22 mouse cellular contexts compared by ENCODE assay signal in the genomic region with DNA sequence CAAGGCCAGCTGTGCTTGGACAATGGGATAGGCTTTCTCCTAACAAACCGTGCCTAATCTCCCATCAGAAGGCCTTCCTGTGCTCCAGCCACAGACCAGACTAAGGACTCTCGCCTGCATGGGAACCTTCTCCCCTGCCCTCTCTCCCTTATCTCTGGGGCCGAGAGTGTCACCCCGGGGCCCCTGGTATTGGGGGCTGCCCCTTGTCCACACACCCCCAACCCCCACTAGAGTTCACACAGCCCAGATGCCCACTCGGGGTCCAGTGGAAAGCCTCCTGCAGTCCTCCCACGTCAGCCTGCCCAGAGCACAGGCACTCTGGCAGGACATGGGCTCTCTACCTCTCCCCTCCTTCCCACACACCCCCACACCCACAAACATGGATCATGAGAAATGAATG. TPM values are rescaled to one million over a fixed set of nuclear protein-coding genes. Genes with fewer than 3 reads are reported as not detected.
DNase-seq lines count a peak whose midpoint lies in the region; ATAC-seq and TF ChIP-seq lines count a peak whose summit lies in the region.
"Had no signal": no experiment of that assay in that cellular context is flagged by ENCODE, and none has a peak within 500 bp of the region (broad histone marks: within the 10 kb centered on the region; RNA-seq: fewer than 3 reads in every experiment).

No protein-coding gene starts in this region.

- 18% methylated on average over 6 of the region's 6 CpGs for WGBS in heart, embryonic 10.5 days
- WGBS in heart, postnatal 0 days, result 21% methylated on average over 6 of the region's 6 CpGs
- 41% methylated on average over 6 of the region's 6 CpGs for WGBS in midbrain, embryonic 10.5 days
- WGBS in midbrain, postnatal 0 days, result 28% methylated on average over 6 of the region's 6 CpGs
- 5% methylated on average over 6 of the region's 6 CpGs for WGBS in liver, embryonic 14.5 days (ENCODE audit: insufficient replicate concordance)

- peaks cover 28% of the 10 kb centered on the region for H3K4me1 ChIP-seq in heart, embryonic 10.5 days
- H3K4me1 ChIP-seq in heart, postnatal 0 days (ENCODE audit: control insufficient read depth, insufficient read depth), result peaks cover 6% of the 10 kb centered on the region
- H3K4me1 ChIP-seq in midbrain, embryonic 10.5 days, result peaks cover 19% of the 10 kb centered on the region
- no peaks in the 10 kb centered on the region for H3K4me1 ChIP-seq in midbrain, postnatal 0 days (ENCODE audit: insufficient read depth, low read length)
- peaks cover 10 to 16% of the 10 kb centered on the region in 2 experiments for H3K4me1 ChIP-seq in liver, embryonic 14.5 days (replicated peaks; ENCODE audit: control insufficient read depth in 2 of 2, insufficient read depth in 2 of 2, low read length in 1 of 2)

- no peak overlapping the region for H3K9ac ChIP-seq in heart, postnatal 0 days (replicated peaks; ENCODE audit: low read depth, low read length)
- no peak overlapping the region for H3K9ac ChIP-seq in midbrain, postnatal 0 days (replicated peaks; ENCODE audit: low read length, poor library complexity, severe bottlenecking)
- peak overlapping the region; percentile 38 for H3K9ac ChIP-seq in liver, embryonic 14.5 days (replicated peaks)
- H3K9ac ChIP-seq: embryonic facial prominence, embryonic 13.5 days; lung, embryonic 14.5 days had no signal

- no peak overlapping the region for H3K4me2 ChIP-seq in heart, postnatal 0 days (ENCODE audit: low read depth, low read length)
- no peak overlapping the region for H3K4me2 ChIP-seq in midbrain, postnatal 0 days (ENCODE audit: low read depth, low read length, poor library complexity, severe bottlenecking)
- H3K4me2 ChIP-seq in liver, embryonic 14.5 days (ENCODE audit: low read depth), result peak overlapping the region; percentile 25; the same call in 1 of the 2 replicates
- H3K4me2 ChIP-seq: embryonic facial prominence, embryonic 13.5 days; lung, embryonic 14.5 days had no signal

- peak overlapping the region; percentile 24 for H3K4me3 ChIP-seq in heart, embryonic 10.5 days
- H3K4me3 ChIP-seq in heart, postnatal 0 days (ENCODE audit: low read depth, low read length), result no peak overlapping the region
- H3K4me3 ChIP-seq in midbrain, embryonic 10.5 days, result peak overlapping the region; percentile 22; the same call in 1 of the 2 replicates
- H3K4me3 ChIP-seq in midbrain, postnatal 0 days (ENCODE audit: low read depth, low read length), result no peak overlapping the region
- H3K4me3 ChIP-seq in liver, embryonic 14.5 days (ENCODE audit: insufficient read depth in 1 of 2, low read depth in 2 of 2, low read length in 2 of 2), result no peak overlapping the region
- H3K4me3 ChIP-seq: embryonic facial prominence, embryonic 13.5 days; limb, embryonic 10.5 days had no signal

- DNase-seq in heart, embryonic 10.5 days (ENCODE audit: low spot score), result no peak
- DNase-seq in heart, postnatal 10 days, result no peak
- no peak for DNase-seq in heart, postnatal 0 days (ENCODE audit: low spot score)
- DNase-seq in heart, postnatal 25 days (ENCODE audit: low spot score), result no peak
- DNase-seq in midbrain, embryonic 10.5 days (ENCODE audit: low spot score), result peak; percentile 26
- DNase-seq in midbrain, postnatal 0 days (ENCODE audit: low spot score), result no peak
- DNase-seq in liver, embryonic 14.5 days (ENCODE audit: low read depth in 3 of 3, low spot score in 3 of 3), result no peak
- no peak for DNase-seq in adrenal gland, adult (ENCODE audit: inconsistent age in 2 of 2, low spot score in 1 of 2)
- DNase-seq: adrenal gland, postnatal 25 days; cerebellum, adult 11-12 months; cerebellum, postnatal 14 days; gastrocnemius, postnatal 14 days; lung, embryonic 14.5 days; lung, postnatal 36 days; right cerebral cortex, postnatal 4 days; thymus, postnatal 14 days had no signal

- H3K27me3 ChIP-seq in heart, embryonic 10.5 days (ENCODE audit: insufficient read depth, poor library complexity, severe bottlenecking), result no peaks in the 10 kb centered on the region
- H3K27me3 ChIP-seq in heart, postnatal 0 days (ENCODE audit: control insufficient read depth, insufficient read depth, low read length), result no peaks in the 10 kb centered on the region
- no peaks in the 10 kb centered on the region for H3K27me3 ChIP-seq in midbrain, embryonic 10.5 days (ENCODE audit: low read depth, poor library complexity, severe bottlenecking)
- no peaks in the 10 kb centered on the region for H3K27me3 ChIP-seq in midbrain, postnatal 0 days (ENCODE audit: insufficient read depth, low read length)
- no peaks in the 10 kb centered on the region for H3K27me3 ChIP-seq in liver, embryonic 14.5 days (ENCODE audit: control insufficient read depth, insufficient read depth, low read length)
- H3K27me3 ChIP-seq: embryonic facial prominence, embryonic 13.5 days had no signal

- peaks cover 5% of the 10 kb centered on the region for H3K36me3 ChIP-seq in heart, embryonic 10.5 days
- no peaks in the 10 kb centered on the region for H3K36me3 ChIP-seq in heart, postnatal 0 days (replicated peaks; ENCODE audit: control insufficient read depth, insufficient read depth, low read length)
- H3K36me3 ChIP-seq in midbrain, embryonic 10.5 days, result peaks cover 25% of the 10 kb centered on the region
- no peaks in the 10 kb centered on the region for H3K36me3 ChIP-seq in midbrain, postnatal 0 days (ENCODE audit: insufficient read depth, low read length)
- no peaks in the 10 kb centered on the region for H3K36me3 ChIP-seq in liver, embryonic 14.5 days (replicated peaks; ENCODE audit: control insufficient read depth, insufficient read depth, low read depth)

- no peak for TF ChIP-seq EP300 in heart, postnatal 0 days (IDR thresholded peaks at IDR 0.05; ENCODE audit: low read depth)
- TF ChIP-seq EP300 in liver, embryonic 14.5 days (IDR thresholded peaks at IDR 0.05; ENCODE audit: low read depth), result no peak

- intact Hi-C loops in heart, postnatal 10 days (cut with DNase I), result no loop called here
- intact Hi-C loops in heart, postnatal 25 days (cut with DNase I), result no loop called here

- H3K9me3 ChIP-seq in heart, embryonic 10.5 days, result no peaks in the 10 kb centered on the region
- H3K9me3 ChIP-seq in heart, postnatal 0 days (replicated peaks; ENCODE audit: control insufficient read depth, low read length), result no peaks in the 10 kb centered on the region
- no peaks in the 10 kb centered on the region for H3K9me3 ChIP-seq in midbrain, embryonic 10.5 days (replicated peaks)
- H3K9me3 ChIP-seq in midbrain, postnatal 0 days (ENCODE audit: low read length), result no peaks in the 10 kb centered on the region
- no peaks in the 10 kb centered on the region for H3K9me3 ChIP-seq in liver, embryonic 14.5 days (ENCODE audit: control insufficient read depth, low read length)
- H3K9me3 ChIP-seq: embryonic facial prominence, embryonic 13.5 days; G1E; limb, embryonic 10.5 days had no signal

- TF ChIP-seq CTCF in heart, postnatal 0 days (IDR thresholded peaks at IDR 0.05; ENCODE audit: low read depth), result no peak
- no peak for TF ChIP-seq CTCF in midbrain, postnatal 0 days (IDR thresholded peaks at IDR 0.05)
- TF ChIP-seq CTCF in liver, embryonic 14.5 days (IDR thresholded peaks at IDR 0.05; ENCODE audit: low read depth), result no peak

- ATAC-seq in heart, postnatal 0 days (ENCODE audit: insufficient read depth, low read depth), result no peak
- no peak for ATAC-seq in midbrain, postnatal 0 days (ENCODE audit: low FRiP score)
- peak; percentile 35; the same call in 1 of the 2 replicates for ATAC-seq in liver, embryonic 14.5 days (ENCODE audit: insufficient read depth)
- ATAC-seq: activated CD4-positive, CD25-positive, alpha-beta regulatory T cell, adult 4 months; forebrain, embryonic 14.5 days; intestine, embryonic 16.5 days had no signal

- peak overlapping the region; percentile 79 for H3K27ac ChIP-seq in heart, embryonic 10.5 days
- peak overlapping the region; percentile 54 for H3K27ac ChIP-seq in heart, postnatal 0 days (ENCODE audit: low read depth)
- H3K27ac ChIP-seq in midbrain, embryonic 10.5 days (replicated peaks), result peak overlapping the region; percentile 66
- no peak overlapping the region for H3K27ac ChIP-seq in midbrain, postnatal 0 days (ENCODE audit: low read depth, low read length)
- no peak overlapping the region for H3K27ac ChIP-seq in liver, embryonic 14.5 days
- H3K27ac ChIP-seq: embryonic facial prominence, embryonic 13.5 days; limb, embryonic 10.5 days had no signal

RNA-seq across cellular contexts. Expression of a gene that starts 26.6 kb away (rescaled TPM):
- 73.1 and 105 TPM in 2 replicates for polyA plus RNA-seq in heart, embryonic 10.5 days (2016; fragmentation: Nextera tagmentation; extraction: Ambion mirVana)
- total RNA-seq in heart, postnatal 10 days (2021), result 10 to 100 TPM; 75.4 to 77.0 TPM
- 13.0 and 15.0 TPM in 2 replicates for total RNA-seq in heart, postnatal 0 days (2014; rRNA removed; ENCODE audit: low replicate concordance)
- polyA plus RNA-seq in heart, postnatal 0 days (2015; fragmentation: Nextera tagmentation; extraction: Ambion mirVana), result 26.8 and 28.1 TPM in 2 replicates
- total RNA-seq in heart, postnatal 25 days (2021), result 10 to 100 TPM; 50.9 to 57.5 TPM
- 110 and 112 TPM in 2 replicates for polyA plus RNA-seq in midbrain, embryonic 10.5 days (2016; fragmentation: Nextera tagmentation; extraction: Ambion mirVana)
- total RNA-seq in midbrain, postnatal 0 days (2014; rRNA removed), result 49.2 and 49.7 TPM in 2 replicates
- polyA plus RNA-seq in midbrain, postnatal 0 days (2015; fragmentation: Nextera tagmentation; extraction: Ambion mirVana), result 68.0 and 81.6 TPM in 2 replicates
- polyA plus RNA-seq in liver, embryonic 14.5 days (2012; rRNA removed), result 11.9 and 15.0 TPM in 2 replicates
- polyA plus RNA-seq in liver, embryonic 14.5 days (2014; fragmentation: Nextera tagmentation; extraction: Ambion mirVana), result 26.4 and 33.0 TPM in 2 replicates

Comparison
In these comparisons a context has a peak if more than half of its experiments do, and no peak if none do; other contexts are left out.
1. H3K27ac ChIP-seq: peak in heart, embryonic 10.5 days (single experiment), heart, postnatal 0 days (single experiment) and midbrain, embryonic 10.5 days (single experiment); none in midbrain, postnatal 0 days (single experiment) and liver, embryonic 14.5 days (single experiment).
2. H3K4me3 ChIP-seq: peak in heart, embryonic 10.5 days (single experiment) and midbrain, embryonic 10.5 days (single experiment); none in heart, postnatal 0 days (single experiment), midbrain, postnatal 0 days (single experiment) and liver, embryonic 14.5 days (0 of 2).